19 mouse cellular contexts compared by ENCODE assay signal in genomic region chr11:104003952-104004351, GRCm38 (mm10).
"Had no signal": no experiment of that assay in that cellular context is flagged by ENCODE, and none has a peak within 500 bp of the region (broad histone marks: within the 10 kb centered on the region; RNA-seq: fewer than 3 reads in every experiment).

No protein-coding gene starts in this region.

- H3K36me3 ChIP-seq: liver, embryonic 13.5 days; liver, embryonic 15.5 days; midbrain, embryonic 13.5 days; midbrain, embryonic 15.5 days; neural tube, embryonic 13.5 days; neural tube, embryonic 15.5 days; stomach, embryonic 15.5 days had no signal

- H3K4me3 ChIP-seq: liver, embryonic 13.5 days; liver, embryonic 15.5 days; megakaryocyte, embryonic 14.5 days; midbrain, embryonic 13.5 days; midbrain, embryonic 15.5 days; neural tube, embryonic 13.5 days; neural tube, embryonic 15.5 days; stomach, embryonic 15.5 days had no signal

- H3K4me1 ChIP-seq: liver, embryonic 13.5 days; midbrain, embryonic 13.5 days; midbrain, embryonic 15.5 days; neural tube, embryonic 13.5 days; neural tube, embryonic 15.5 days; stomach, embryonic 15.5 days had no signal

- H3K4me2 ChIP-seq: liver, embryonic 13.5 days; liver, embryonic 15.5 days; lung, embryonic 14.5 days; midbrain, embryonic 11.5 days; midbrain, embryonic 13.5 days; midbrain, embryonic 15.5 days; neural tube, embryonic 13.5 days; neural tube, embryonic 15.5 days; stomach, embryonic 15.5 days had no signal

- H3K9me3 ChIP-seq: liver, embryonic 13.5 days; liver, embryonic 15.5 days; megakaryocyte, embryonic 14.5 days; midbrain, embryonic 13.5 days; midbrain, embryonic 15.5 days; neural tube, embryonic 13.5 days; neural tube, embryonic 15.5 days; stomach, embryonic 15.5 days had no signal

- H3K27ac ChIP-seq: liver, embryonic 13.5 days; liver, embryonic 15.5 days; midbrain, embryonic 13.5 days; midbrain, embryonic 15.5 days; neural tube, embryonic 13.5 days; neural tube, embryonic 15.5 days; stomach, embryonic 15.5 days; stomach, postnatal 0 days had no signal

- ATAC-seq: liver, postnatal 0 days; midbrain, embryonic 13.5 days; midbrain, embryonic 15.5 days had no signal

- DNase-seq: liver, embryonic 13.5 days; liver, postnatal 0 days; lung, embryonic 14.5 days; lung, postnatal 10 days; lung, postnatal 4 days; retina, postnatal 1 day; right cerebral cortex, postnatal 14 days; thymus, adult 18-20 months; thymus, postnatal 25 days; thymus, postnatal 4 days had no signal

- H3K9ac ChIP-seq: liver, embryonic 13.5 days; liver, embryonic 15.5 days; liver, postnatal 0 days; lung, embryonic 14.5 days; midbrain, embryonic 13.5 days; midbrain, embryonic 15.5 days; neural tube, embryonic 13.5 days; neural tube, embryonic 15.5 days; stomach, embryonic 15.5 days had no signal

- H3K27me3 ChIP-seq: liver, embryonic 13.5 days; liver, embryonic 15.5 days; midbrain, embryonic 15.5 days; neural tube, embryonic 13.5 days; neural tube, embryonic 15.5 days; stomach, embryonic 15.5 days had no signal
